Mouse (Mus musculus): ENCODE measurements around the gene Arhgap31.
A peak's percentile ranks its signal among the peaks of the same experiment; 100 is the strongest.
"Not testable (repeated sequence)": the region's sequence is repeated elsewhere in the genome, so short reads cannot be mapped to it uniquely, and the experiment has no call there.

Arhgap31 gene

DNA sequence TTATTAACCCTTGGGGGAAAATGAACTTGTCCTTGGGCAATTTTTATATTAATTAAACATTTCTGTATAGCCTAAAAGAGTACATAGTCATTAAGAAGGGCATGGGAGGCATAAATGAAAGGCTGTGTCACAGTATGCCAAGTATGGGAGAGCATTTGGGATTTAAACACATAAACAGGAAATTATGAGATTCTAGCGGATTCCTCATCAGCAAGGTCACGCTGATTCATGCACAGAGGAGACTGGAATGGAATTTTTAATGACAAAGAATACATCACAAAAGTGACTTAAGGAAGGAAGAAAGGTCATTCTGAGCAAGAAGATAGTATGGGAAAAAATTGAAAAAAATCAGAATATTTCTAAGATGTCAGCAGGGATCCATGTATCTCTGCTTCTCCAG is 31.8 kb downstream of the Arhgap31 start:
- no peak for DNase-seq

DNA sequence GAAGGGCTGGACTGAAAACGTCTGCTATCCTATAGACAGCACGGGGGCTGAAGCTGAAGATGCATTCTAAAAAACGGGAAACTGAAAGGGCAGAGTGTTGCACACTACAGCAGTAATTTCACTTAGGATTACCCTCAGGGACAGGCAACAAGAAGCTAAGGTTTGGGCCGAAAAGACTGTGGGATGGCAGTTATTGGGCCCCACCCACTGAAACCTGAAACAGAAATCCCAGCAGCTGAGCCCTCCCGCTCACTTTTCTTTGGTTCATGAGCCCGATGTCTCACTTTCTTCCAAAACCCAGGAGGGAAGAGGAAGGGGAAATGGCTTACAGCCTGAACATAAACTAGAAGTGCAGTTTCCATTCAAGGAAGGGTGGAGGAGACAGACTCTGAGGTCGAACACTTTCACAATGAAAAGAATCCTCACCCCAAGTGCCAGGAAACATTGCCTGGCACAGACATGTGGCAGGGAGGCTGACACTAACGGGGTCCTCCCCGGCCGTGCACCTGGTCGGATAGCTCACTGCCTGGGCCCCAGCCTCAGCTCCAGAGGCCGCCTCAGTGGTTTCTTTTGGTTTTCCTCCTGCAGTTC is 33.5 kb downstream of the Arhgap31 start:
- no peak for DNase-seq

DNA sequence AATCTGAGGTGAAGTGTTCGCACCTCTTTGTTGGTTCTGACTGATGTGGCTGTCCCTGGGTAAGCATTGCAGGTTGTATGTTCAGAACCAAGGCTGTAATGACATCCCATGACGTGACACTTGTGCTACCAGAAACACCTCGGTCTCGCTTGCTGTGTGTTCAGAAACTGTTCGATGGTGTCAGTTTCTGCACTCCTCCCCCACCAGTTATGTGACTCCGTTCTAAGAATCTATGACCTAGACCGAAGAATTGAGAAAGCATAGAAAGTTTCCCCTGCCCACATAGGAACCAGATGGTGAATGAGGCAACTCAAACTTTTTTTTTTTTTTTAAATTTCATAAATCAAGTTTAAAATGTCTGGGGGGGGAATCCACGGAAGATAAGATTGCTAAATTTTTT is 34.2 kb downstream of the Arhgap31 start:
- DNase-seq, result no peak

DNA sequence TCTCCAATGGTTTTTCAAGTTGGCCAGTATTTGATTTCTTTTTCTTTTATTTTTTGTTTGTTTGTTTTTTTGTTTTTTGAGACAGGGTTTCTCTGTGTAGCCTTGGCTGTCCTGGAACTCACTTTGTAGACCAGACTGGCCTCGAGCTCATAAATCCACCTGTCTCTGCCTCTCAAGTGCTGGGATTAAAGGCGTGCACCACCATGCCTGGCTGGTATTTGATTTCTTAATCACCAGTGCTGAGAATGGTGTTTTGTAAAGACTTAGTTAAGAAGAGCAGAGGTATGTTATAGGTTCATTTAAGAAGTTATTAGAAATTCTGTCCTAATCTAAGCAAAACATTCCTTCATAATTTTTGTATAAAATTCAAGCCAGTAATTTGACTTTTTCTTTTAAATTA is 35.1 kb downstream of the Arhgap31 start:
- not testable (repeated sequence) for DNase-seq

DNA sequence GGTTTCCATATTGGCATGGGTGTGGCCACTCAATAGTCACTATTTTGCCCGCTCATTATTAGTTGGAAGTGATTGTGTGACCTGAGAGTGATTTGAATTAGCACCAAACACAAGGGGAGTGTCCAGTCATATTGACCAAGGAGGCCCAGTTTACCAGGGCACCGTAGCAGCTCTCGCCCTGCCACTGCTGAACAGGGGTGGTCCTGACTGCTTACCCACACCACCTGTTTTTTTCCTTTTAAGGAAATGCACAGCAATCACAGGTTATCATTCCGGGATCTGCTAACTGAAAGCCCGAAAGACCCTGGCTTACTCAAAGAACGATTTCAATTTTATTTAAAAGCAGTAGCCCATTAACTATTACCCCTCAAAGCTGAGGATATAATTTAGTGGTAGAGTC is 35.9 kb downstream of the Arhgap31 start:
- DNase-seq, result no peak

DNA sequence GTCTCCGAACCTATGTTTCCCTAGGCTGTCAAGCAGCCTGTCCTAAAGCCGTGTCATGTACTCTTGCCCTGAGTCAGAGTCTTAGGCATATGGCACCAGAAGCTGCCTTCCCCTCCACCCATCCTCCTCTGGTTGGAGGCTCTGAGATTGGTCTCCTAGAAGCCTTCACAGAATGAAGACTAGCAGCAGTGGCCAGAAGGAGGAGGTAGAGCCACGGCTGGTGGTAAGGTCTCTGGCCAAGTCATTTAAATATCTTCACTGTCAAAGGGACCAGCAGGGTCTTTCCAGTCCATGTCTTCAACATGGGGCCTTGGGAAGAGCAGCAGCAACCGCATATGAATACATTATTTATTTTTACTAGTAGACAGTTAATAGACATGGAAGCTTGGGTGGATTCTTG is 36.4 kb downstream of the Arhgap31 start:
- no peak for DNase-seq

DNA sequence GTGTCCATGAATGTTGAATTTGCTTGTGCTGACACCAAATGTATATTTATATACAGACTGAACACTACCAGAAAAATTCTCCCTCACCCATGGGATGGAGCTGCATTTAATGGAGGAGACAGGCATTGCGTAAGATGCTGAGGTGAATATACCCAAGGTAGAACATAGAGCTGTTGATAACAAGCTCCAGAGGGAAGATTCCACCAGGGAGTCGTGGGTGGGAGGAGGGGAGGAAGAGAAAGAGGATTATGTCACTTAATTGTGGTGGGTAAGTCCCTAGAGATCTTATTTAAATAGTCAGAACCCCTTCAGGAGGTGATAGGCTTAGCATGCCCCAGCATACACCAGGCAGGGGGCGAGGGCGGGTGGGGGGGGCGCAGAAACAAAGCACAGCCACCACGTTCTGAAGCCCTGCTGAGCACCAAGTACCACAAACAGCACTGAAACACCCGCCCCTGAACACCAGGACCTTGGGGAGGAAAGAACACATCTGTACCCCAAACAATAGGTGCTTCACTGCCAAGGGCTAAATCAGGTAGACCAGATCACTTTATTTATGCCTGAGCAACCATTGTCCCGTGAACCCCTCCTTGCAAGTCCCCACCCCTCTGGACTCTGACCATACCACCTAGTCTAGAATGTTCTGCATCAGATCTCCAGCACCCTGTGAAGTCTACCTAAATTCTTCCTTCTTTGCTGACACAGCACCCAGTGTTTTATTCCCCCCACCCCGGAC is 37.3 kb downstream of the Arhgap31 start:
- DNase-seq, result no peak

DNA sequence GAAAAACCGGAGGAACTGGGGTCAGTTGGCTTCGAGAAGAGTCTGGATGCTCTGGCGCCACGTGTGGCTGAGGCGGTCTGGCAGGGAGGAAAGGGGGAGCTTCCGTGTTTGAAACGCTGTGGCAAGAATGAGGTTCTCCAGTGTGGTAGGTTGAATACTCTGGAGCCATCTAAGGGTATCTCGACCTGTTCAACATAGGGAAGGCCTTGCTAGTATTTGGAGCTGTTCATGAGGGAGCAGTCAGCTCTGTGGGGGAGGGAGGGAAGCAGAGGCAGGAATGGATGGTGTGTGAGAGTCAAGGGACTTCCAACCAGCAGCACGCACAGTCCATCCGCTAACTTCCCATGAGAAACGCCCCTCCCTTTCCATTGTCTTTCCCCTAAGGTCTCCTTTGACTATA is 38.2 kb downstream of the Arhgap31 start:
- no peak for DNase-seq

DNA sequence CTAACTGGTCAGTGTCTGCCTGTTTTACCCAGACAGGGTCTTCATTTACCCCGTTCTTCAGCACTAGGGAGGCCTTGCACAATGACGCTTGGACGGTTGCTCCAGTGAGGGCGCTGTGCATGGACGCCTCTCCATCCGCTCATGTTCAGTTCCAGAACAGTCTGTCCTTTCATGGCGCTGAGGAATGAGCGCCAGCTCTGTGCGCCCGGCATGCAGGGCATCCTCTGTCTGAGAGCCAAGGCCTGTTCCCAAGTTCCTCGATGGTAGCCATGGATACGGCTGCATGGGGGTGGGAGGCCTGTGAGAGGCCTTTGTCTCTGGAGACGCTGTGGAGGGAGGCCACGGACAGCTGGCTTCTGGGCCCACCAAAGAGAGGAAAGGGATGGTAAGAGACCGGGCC is 39.6 kb downstream of the Arhgap31 start:
- peak; percentile 58 for DNase-seq

DNA sequence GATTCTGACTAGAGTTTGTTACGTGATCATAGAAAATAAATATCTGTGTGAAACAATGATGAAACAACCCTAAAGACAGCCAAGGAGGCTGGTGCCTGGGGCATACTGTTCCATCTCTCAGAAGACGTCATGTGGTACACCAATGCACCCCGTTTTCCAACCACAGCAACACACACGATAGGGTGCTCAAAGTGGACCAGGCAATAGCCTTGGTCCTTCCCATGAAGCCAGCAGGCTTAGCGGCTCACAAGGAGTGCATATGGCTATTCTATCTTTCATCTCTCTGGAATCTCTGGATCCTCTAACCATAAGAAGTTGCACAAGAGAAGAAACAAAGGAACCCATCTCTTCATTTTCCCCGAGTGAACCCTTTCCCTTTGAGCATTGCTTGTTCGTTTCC is 40.1 kb downstream of the Arhgap31 start:
- no peak for DNase-seq

DNA sequence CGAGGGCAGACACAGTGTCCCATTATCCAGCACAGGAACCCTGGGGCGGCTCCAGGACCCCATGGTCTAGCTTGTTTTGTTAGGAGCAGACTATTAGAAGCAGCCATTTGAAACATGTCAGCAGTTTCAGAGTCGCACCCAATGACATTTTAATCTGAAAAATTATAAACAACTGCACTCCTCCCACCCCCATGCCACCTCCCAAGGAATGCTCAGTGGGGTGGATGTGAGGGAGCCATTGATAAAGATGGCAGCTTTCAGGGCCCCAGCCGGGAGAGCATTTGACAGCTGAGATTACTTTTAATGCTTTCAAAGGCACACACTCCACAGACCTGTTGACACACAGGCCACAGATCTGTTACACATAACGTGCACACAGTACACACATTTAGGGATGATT is 40.7 kb downstream of the Arhgap31 start:
- no peak for DNase-seq

DNA sequence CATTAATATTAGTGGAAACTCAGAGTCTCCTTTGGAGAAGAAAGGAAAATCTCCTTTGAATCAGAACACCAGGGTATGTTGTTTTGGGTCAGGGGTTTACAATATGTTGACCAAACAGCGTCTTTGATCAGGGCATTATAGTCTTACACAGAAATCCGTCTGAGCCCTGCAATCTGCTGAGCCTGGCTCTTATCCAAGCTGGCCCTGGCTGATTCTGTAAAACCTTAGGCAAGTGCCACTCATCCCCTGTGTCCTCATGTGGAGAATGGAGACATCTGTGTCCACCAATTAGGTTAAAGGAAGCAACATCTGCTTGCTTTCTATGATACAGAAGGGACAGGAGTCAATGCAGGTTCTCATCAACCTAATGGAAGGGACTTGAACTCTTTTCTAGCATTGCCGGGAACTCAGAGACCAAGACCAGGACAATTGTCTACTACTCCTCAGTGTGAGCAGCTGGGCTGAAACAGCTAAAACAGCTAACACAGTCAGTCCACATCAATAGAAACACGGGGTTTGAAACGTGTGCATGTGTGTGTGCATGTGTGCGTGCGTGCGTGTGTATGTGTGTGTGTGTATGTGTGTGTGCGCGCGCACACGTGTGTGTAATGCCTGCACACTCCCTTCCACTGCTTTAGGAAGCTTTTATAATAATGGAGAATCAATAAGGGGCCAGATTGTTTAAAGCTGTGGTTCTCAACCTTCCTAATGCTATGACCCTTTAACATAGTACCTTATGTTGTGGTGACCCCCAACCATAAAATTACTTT is 42.3 kb downstream of the Arhgap31 start:
- DNase-seq, result no peak

DNA sequence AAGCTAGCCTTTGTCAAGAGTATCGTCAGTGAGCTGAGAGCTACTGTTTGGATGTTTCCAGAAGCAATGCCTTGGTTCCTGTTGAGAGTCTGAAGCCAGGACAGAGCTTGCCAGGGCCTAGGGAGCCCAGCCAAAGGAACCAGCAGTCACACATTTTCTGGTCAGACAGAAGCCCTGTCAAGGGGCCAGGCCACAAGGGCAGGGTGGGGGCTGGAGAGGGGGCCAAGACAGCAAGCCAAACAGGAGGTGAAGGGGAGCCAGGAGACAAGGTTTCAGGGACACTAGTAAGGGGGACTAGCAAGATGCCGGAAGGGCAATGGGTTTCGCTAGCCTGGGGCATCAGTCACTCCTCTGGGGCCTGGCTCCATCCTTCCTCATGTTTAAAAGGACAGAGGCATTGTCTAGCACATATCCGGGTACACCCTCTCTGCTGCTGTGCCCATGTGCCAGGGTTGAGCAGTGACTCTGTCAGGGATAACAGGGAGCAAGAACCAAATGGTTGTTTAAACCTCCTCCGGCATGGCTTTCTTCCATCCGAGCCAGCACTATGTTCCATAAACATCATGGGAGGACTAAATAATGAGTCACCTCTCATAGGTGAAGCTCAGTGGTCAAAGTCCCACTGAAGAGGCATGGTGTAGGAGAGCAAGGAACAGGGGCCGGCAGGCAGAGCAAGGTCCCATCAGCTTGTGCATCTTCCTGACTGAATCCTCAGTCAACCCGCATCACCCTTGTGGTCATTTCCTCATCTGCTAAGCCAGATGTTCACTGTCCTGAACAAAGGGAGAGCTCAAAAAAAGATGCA is 44.0 kb downstream of the Arhgap31 start:
- DNase-seq, result peak; percentile 34

DNA sequence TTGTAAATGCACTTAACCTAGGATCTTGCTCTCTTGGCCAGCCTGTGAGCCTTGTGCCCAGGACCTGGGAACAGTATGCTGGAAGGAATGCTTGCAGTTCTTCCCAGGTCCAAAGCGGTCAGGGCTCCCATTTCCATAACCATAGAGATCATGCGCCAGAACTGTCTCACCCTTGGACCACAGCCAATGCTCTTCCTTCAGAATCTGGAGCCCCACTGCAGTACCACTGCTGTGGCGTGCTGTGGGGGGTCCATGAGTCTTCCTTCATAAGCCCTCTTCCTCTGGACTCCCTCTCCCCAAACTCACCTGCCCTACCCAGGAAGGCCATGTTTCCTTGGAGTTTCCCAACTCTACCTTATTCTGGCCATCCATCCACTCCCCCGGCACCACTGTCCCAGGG is 46.6 kb downstream of the Arhgap31 start:
- no peak for DNase-seq

DNA sequence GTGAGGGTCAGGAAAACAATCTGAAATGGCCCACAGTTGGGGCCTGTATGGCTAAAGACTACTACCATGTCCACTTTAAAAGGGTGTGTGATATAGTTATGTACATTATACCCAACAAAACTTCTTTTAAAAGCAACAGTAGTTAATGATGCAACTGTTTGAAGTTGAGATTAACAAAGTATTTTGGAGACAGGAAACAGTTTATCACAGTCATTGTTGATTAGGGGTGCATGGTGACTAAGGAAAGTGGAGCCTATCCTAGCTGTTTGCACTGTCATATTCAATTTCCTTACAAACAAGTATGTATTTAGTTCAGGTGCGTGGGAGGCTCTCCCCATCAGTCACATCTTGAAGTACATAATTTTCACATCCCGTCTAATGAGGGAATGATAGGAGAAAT is 47.1 kb downstream of the Arhgap31 start:
- no peak for DNase-seq

DNA sequence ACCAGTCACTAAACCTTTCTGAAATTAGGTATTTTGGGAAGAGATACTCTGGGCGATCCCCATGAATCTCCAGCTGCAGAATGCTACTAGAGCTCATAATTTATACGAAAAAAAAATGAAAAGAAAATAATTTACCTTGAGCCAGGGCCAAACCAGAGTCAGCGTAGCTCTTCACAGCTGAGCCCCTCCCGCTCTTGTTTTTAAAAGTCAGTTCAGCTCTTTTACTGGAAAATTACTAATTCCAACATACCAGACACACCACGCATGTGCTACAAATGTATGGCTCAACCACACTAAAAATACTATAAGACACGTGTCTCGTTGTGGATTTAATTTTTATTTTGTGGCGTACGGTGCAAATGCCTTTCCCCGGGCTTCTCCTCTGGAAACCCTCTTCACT is 50.5 kb downstream of the Arhgap31 start:
- DNase-seq, result no peak

DNA sequence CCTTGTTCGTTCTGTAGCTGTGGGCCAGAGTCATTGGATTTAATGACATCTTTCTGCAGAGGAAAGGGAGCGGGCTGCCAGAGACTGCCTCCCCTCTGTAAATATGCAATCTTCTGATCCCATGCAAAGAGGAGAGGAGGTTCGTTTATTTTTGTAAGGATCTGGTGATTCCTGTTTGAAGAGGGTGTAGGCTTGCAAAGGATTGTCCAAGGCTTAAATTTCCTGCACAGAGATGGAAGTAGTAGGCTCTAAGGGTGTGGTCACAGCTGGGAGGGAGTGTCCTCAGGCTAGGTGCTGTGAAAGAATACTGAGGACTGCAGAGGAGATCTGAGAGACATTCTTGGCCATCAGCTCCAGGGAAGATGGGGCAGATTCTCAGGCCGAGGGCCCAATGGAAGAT is 58.8 kb downstream of the Arhgap31 start:
- DNase-seq, result no peak

DNA sequence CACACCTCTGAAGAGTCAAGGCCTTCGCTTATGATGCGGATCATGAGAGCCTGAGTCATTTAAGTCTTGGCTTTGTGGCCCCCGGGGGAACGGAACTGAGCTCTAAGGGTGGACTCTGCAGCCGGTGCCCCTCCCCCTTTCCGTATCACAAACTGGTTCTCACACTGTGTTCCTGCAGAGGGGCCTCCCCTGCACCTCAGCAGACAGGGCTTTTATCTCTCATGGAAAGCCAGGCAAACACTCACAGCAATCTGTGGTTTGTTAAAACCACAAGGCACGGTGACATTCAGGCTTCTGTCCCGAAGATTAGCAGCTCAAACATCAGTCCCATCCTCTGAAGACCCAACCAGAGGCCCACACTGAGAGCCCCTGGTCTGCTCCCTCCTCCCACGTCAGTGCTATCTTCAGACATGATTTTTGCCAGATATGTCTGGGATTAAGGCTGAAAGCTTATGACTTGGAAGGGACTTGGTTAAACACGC is 59.6 kb downstream of the Arhgap31 start:
- no peak for DNase-seq

DNA sequence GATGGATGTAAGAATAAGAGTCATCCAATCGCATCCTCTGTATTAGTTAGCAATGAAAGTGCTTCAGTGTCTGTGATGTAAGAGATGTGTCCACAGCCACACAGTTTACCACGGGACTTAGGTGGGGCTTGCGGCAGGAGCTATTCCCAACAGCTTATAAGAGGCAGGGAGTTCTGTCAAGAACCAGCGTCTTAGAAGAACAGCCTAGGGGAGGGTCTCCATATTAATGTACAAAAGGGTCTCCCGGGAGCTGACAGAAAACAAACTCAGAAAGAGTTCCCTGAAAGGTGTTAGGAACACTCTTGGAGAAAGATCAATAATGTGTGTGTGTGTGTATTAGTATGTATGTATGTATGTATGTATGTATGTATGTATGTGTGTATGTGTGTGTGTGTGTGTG is 60.4 kb downstream of the Arhgap31 start:
- DNase-seq, result no peak

DNA sequence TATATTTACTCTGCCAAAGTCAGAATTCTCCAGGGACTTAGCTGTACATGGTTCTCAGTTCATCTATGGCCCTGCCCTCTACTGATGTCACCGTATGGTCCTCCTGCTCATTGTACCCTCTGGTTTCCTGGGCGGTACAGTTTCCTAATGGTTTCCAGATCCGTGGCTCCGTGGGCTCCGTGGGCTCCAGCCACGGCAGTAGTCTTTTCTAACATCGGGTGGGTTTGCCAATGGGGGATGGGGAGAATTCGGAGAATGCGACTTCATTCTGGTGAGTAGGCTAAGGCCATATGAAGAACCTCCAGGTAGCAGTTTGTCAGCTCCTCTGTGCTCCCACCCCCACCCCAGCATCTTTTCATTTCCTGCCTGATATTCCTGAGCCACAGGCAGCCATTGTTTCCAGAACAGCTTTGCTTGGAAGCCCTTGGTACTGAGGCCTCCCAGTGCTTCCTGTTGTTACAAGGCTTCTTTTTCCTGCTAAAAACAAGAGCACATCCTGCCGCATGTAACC is 61.3 kb downstream of the Arhgap31 start:
- DNase-seq, result no peak

DNA sequence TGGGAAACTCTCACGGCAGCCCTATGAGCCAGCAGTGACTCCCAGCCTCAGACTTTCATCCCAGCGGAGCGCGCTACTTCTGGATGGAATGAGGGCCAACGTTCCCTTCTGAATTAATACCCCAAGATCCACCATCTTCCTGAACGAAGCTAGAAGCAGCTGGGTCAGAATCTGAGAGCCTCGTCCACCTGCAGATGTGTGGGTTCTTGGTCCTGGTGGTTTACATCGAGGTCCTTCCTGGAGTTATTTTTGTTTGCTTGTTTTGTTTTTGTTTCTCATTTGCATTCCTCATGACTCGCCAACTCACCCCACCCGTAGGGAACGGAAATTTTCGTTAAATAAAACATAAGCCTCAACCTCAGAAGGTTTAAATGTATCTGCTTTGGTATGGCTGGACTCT is 61.8 kb downstream of the Arhgap31 start:
- DNase-seq, result no peak

DNA sequence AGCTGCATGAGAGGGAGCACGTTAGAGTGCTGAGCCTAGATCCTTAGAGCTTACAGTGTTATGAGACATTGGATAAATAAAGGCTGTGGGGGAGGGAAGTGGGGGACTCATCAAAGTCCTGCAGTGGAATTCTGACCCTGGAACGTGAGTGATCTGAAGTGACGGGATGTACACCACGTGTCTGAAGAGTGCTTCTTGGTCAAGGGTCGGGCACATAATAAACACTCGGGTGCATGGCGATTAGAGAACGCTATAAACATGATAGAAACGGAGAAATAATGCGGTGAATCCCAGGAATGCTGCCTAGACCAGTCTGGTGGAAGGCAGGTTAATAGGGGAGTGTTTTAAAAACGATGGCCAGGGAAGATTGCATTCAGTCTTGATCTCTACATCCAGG is 63.6 kb downstream of the Arhgap31 start:
- no peak for DNase-seq

All from cerebellum, adult 11-12 months (tissue).